Mouse (Mus musculus) liver, embryonic 14.5 days (tissue): Measurements from ENCODE around the gene Slc1a1.

Source experiments
- CTCF ChIP-seq: IDR thresholded peaks from 2 replicates; pipeline ENCODE4 v1.5.1; 2016; ENCODE audit warnings: antibody characterized with exemption, low read depth, control low read depth
- EP300 ChIP-seq: IDR thresholded peaks from 2 replicates; pipeline ENCODE4 v1.6.1; 2016; ENCODE audit warnings: antibody characterized with exemption, low read depth

GRCm38 (mm10) chr19:28900771-28901170 lies 65.9 kb downstream of the Slc1a1 start:
- TF ChIP-seq CTCF: no peak
- no peak for TF ChIP-seq EP300
